Mouse (Mus musculus): Measurements from ENCODE around the gene Fancc.

- TF ChIP-seq CTCF (IDR thresholded peaks at IDR 0.05; ENCODE audit: control insufficient read depth, insufficient read depth, insufficient replicate concordance, low read depth, low read length) (no peak), POLR2A (IDR thresholded peaks at IDR 0.05; ENCODE audit: control insufficient read depth, low read depth, low read length) (no peak)
Measured at GRCm38 (mm10) chr13:63242401-63243192, 254.5 kb downstream of the Fancc start.

Data from testis, adult 2 months (tissue).